Mouse (Mus musculus) forebrain, postnatal 0 days (tissue): ENCODE data around the gene Ano6. TPM values are rescaled to one million over a fixed set of nuclear protein-coding genes. Genes with fewer than 3 reads are reported as not detected.

ENCODE experiments used
- ATAC-seq: fragments of 200-750 bp; cut with Nextera tagmentation; 2 replicates; pipeline ENCODE4 v1.8.0; 2017; ENCODE audit warnings: mild to moderate bottlenecking, moderate library complexity
- DNase-seq: peaks from one replicate; pipeline ENCODE4 v3.0.0-alpha.2; 2015
- H3K27ac ChIP-seq: fragments of 300-500 bp; sonication (generic); 2 replicates; pipeline ENCODE4 v1.5.1; 2014; ENCODE audit warnings: low read depth, mild to moderate bottlenecking, antibody characterized with exemption, low read length, moderate library complexity, mixed read lengths
- H3K27me3 ChIP-seq: fragments of 300-500 bp; sonication (generic); 2 replicates; pipeline ENCODE4 v1.6.1; 2014; ENCODE audit warnings: mild to moderate bottlenecking, low read length, mixed read lengths; ENCODE audit not compliant: insufficient read depth
- H3K36me3 ChIP-seq: fragments of 300-500 bp; sonication (generic); 2 replicates; pipeline ENCODE4 v1.6.1; 2014; ENCODE audit warnings: mild to moderate bottlenecking, moderate library complexity; ENCODE audit not compliant: insufficient read depth
- H3K4me1 ChIP-seq: fragments of 300-500 bp; sonication (generic); 2 replicates; pipeline ENCODE4 v1.6.1; 2014; ENCODE audit warnings: antibody characterized with exemption; ENCODE audit not compliant: insufficient read depth
- H3K4me2 ChIP-seq: fragments of 300-500 bp; sonication (generic); 2 replicates; pipeline ENCODE4 v1.6.1; 2014; ENCODE audit warnings: low read depth, mild to moderate bottlenecking, moderate library complexity
- H3K4me3 ChIP-seq: fragments of 300-500 bp; sonication (generic); 2 replicates; pipeline ENCODE4 v1.5.1; 2014; ENCODE audit warnings: low read depth, low read length, mixed read lengths
- H3K9ac ChIP-seq: fragments of 300-500 bp; sonication (generic); 2 replicates; pipeline ENCODE4 v1.6.1; 2014; ENCODE audit warnings: mild to moderate bottlenecking
- H3K9me3 ChIP-seq: fragments of 300-500 bp; sonication (generic); 2 replicates; pipeline ENCODE4 v1.6.1; 2016; ENCODE audit warnings: low read length
- CTCF ChIP-seq: sonication (generic); IDR thresholded peaks from 2 replicates; pipeline ENCODE4 v1.5.1; 2016; ENCODE audit warnings: antibody characterized with exemption, control low read depth, low read depth
- WGBS: fragments of 180-500 bp; shearing (Covaris S2); extraction: QIAGEN DNeasy Blood & Tissue Kit; methylation state at CpG from one replicate; pipeline ENCODE4 v1.1.7; 2014; 5-methylcytosine and 5-hydroxymethylcytosine counted together
- polyA plus RNA-seq: library from polyadenylated mRNA; unstranded; fragments of >200 nt; fragmentation: Nextera tagmentation; extraction: Ambion mirVana; gene quantifications from 2 replicates; pipeline ENCODE4 v1.2.1, GENCODE M21; 2015
- total RNA-seq: library from RNA; depleted of rRNA; stranded (reverse); fragments of >200 nt; gene quantifications from 2 replicates; pipeline ENCODE4 v1.2.3, GENCODE M21; 2014

Ano6 gene
- total and polyA plus RNA-seq, 2 experiments from 2014 or later: 17.2 to 32.6 TPM

- no peaks in the 10 kb centered on the region for H3K4me1 ChIP-seq
- H3K27me3 ChIP-seq: no peaks in the 10 kb centered on the region
- no peak for ATAC-seq
- no peak overlapping the region for H3K4me2 ChIP-seq
- H3K27ac ChIP-seq: no peak overlapping the region
- H3K4me3 ChIP-seq: no peak overlapping the region
- no peaks in the 10 kb centered on the region; the same call in 1 of the 2 replicates for H3K9me3 ChIP-seq
- no peak for DNase-seq
- H3K36me3 ChIP-seq: no peaks in the 10 kb centered on the region
- WGBS: 87% methylated on average over 5 of the region's 5 CpGs
- no peak for TF ChIP-seq CTCF
- H3K9ac ChIP-seq: no peak overlapping the region
Observed at GRCm38 (mm10) chr15:95749216-95749615, 41.4 kb upstream of the Ano6 start.

- TF ChIP-seq CTCF: no peak
- Histone ChIP-seq H3K27me3 (no peaks in the 10 kb centered on the region), H3K4me3 (no peak overlapping the region), H3K4me1 (no peaks in the 10 kb centered on the region), H3K4me2 (no peak overlapping the region), H3K36me3 (no peaks in the 10 kb centered on the region), H3K9ac (no peak overlapping the region), H3K27ac (no peak overlapping the region), H3K9me3 (no peaks in the 10 kb centered on the region; the same call in 1 of the 2 replicates)
- WGBS: 94% methylated on average over 21 of the region's 21 CpGs
- no peak for DNase-seq
- ATAC-seq: no peak
Observed at GRCm38 (mm10) chr15:95750038-95750437, 40.6 kb upstream of the Ano6 start.

- DNase-seq (no peak), ATAC-seq (no peak)
- Histone ChIP-seq H3K9ac (no peak overlapping the region), H3K4me2 (no peak overlapping the region), H3K9me3 (no peaks in the 10 kb centered on the region; the same call in 1 of the 2 replicates), H3K27ac (no peak overlapping the region), H3K27me3 (no peaks in the 10 kb centered on the region), H3K36me3 (no peaks in the 10 kb centered on the region), H3K4me3 (no peak overlapping the region), H3K4me1 (no peaks in the 10 kb centered on the region)
- 90% methylated on average over 8 of the region's 8 CpGs for WGBS
- TF ChIP-seq CTCF: no peak
Observed at GRCm38 (mm10) chr15:95751832-95752676, 38.6 kb upstream of the Ano6 start.

GRCm38 (mm10) chr15:95752677-95753019 is 38.0 kb upstream of the Ano6 start:
- Histone ChIP-seq H3K36me3 (no peaks in the 10 kb centered on the region), H3K4me3 (no peak overlapping the region), H3K9ac (no peak overlapping the region), H3K4me1 (no peaks in the 10 kb centered on the region), H3K27ac (no peak overlapping the region), H3K27me3 (no peaks in the 10 kb centered on the region), H3K4me2 (no peak overlapping the region), H3K9me3 (no peaks in the 10 kb centered on the region; the same call in 1 of the 2 replicates)
- WGBS: 93% methylated on average over 5 of the region's 5 CpGs
- TF ChIP-seq CTCF: no peak
- DNase-seq (no peak), ATAC-seq (no peak)

GRCm38 (mm10) chr15:95753031-95753430 is 37.6 kb upstream of the Ano6 start:
- Histone ChIP-seq H3K27ac (no peak overlapping the region), H3K9ac (no peak overlapping the region), H3K36me3 (no peaks in the 10 kb centered on the region), H3K4me3 (no peak overlapping the region), H3K9me3 (no peaks in the 10 kb centered on the region; the same call in 1 of the 2 replicates), H3K4me2 (no peak overlapping the region), H3K4me1 (no peaks in the 10 kb centered on the region), H3K27me3 (no peaks in the 10 kb centered on the region)
- no peak for TF ChIP-seq CTCF
- 83% methylated on average over 3 of the region's 5 CpGs for WGBS
- ATAC-seq: no peak
- DNase-seq: no peak

GRCm38 (mm10) chr15:95757169-95757568 is 33.5 kb upstream of the Ano6 start:
- Histone ChIP-seq H3K9ac (no peak overlapping the region), H3K4me1 (no peaks in the 10 kb centered on the region), H3K27me3 (no peaks in the 10 kb centered on the region), H3K4me2 (no peak overlapping the region), H3K27ac (no peak overlapping the region), H3K9me3 (no peaks in the 10 kb centered on the region), H3K36me3 (no peaks in the 10 kb centered on the region), H3K4me3 (no peak overlapping the region)
- no peak for TF ChIP-seq CTCF
- WGBS: 29% methylated on average over 10 of the region's 10 CpGs
- ATAC-seq: peak; percentile 82
- peak; percentile 69 for DNase-seq

- H3K9ac ChIP-seq: no peak overlapping the region
- no peaks in the 10 kb centered on the region for H3K9me3 ChIP-seq
- DNase-seq (no peak), ATAC-seq (no peak)
- H3K27ac ChIP-seq: no peak overlapping the region
- no peaks in the 10 kb centered on the region for H3K36me3 ChIP-seq
- no peaks in the 10 kb centered on the region for H3K4me1 ChIP-seq
- no peak overlapping the region for H3K4me2 ChIP-seq
- H3K27me3 ChIP-seq: no peaks in the 10 kb centered on the region
- no peak for TF ChIP-seq CTCF
- 80% methylated on average over 5 of the region's 5 CpGs for WGBS
- H3K4me3 ChIP-seq: no peak overlapping the region
Observed at GRCm38 (mm10) chr15:95758069-95758468, 32.6 kb upstream of the Ano6 start.
